ENCODE assay signal across 10 mouse cellular contexts in the genomic region with DNA sequence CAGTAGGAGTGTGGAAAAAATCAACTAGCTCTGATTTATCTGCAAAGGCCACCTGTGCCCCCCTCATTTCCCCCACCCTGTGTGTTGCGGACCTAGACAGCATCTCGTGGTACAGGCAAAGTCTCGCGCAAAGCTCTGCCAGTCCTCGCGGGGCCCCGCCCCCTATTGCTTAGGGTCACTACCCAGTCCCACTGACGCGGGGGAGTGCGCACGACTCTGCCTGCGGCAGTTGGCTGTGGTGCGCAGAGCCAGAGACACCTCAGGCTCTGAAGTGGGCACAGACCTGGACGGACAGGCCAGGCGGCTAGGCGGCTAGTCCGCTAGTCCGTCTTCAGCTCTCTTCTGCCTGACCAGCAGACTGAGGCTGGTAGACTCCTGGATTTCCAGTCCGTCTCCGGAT. TPM values are rescaled to one million over a fixed set of nuclear protein-coding genes. Genes with fewer than 3 reads are reported as not detected.
A peak's percentile ranks its signal among the peaks of the same experiment; 100 is the strongest.
DNase-seq lines count a peak whose midpoint lies in the region; ATAC-seq and TF ChIP-seq lines count a peak whose summit lies in the region.
"Had no signal": no experiment of that assay in that cellular context is flagged by ENCODE, and none has a peak within 500 bp of the region (broad histone marks: within the 10 kb centered on the region; RNA-seq: fewer than 3 reads in every experiment).

TSS of gene Pgr15l (plus strand) at position 228 of the 400 bp plus-strand sequence.

- no peak for ATAC-seq in heart, embryonic 16.5 days (replicated peaks; ENCODE audit: extremely low read depth, insufficient read depth, low FRiP score)
- peak; percentile 86 for ATAC-seq in hindbrain, postnatal 0 days
- no peak for ATAC-seq in neural tube, embryonic 15.5 days (ENCODE audit: low FRiP score)
- no peak for ATAC-seq in inflammation-experienced regulatory T-cells, adult 6 months
- ATAC-seq in liver, embryonic 11.5 days (replicated peaks; ENCODE audit: low FRiP score): no peak

- intact Hi-C loops in heart, adult 2 months (cut with DNase I): no loop called here

- no peaks in the 10 kb centered on the region for H3K9me3 ChIP-seq in heart, embryonic 16.5 days (replicated peaks; ENCODE audit: control insufficient read depth, low read length)
- no peaks in the 10 kb centered on the region for H3K9me3 ChIP-seq in hindbrain, postnatal 0 days (ENCODE audit: low read length)
- no peaks in the 10 kb centered on the region for H3K9me3 ChIP-seq in neural tube, embryonic 15.5 days (replicated peaks)
- H3K9me3 ChIP-seq in liver, embryonic 11.5 days (ENCODE audit: control insufficient read depth, low read length): no peaks in the 10 kb centered on the region
- H3K9me3 ChIP-seq: embryonic facial prominence, embryonic 15.5 days had no signal

- peak within 1 kb of the TSS; percentile 12; the same call in 1 of the 2 replicates for H3K4me3 ChIP-seq in heart, embryonic 16.5 days (ENCODE audit: low read length)
- H3K4me3 ChIP-seq in heart, adult 2 months: no peak within 1 kb of the TSS
- H3K4me3 ChIP-seq in hindbrain, postnatal 0 days (ENCODE audit: low read length): peak within 1 kb of the TSS; percentile 29
- H3K4me3 ChIP-seq in neural tube, embryonic 15.5 days (replicated peaks): peak within 1 kb of the TSS; percentile 21
- H3K4me3 ChIP-seq in liver, embryonic 11.5 days (ENCODE audit: low read depth, low read length): no peak within 1 kb of the TSS
- H3K4me3 ChIP-seq: embryonic facial prominence, embryonic 15.5 days had no signal

- no peak for TF ChIP-seq POLR2A in heart, adult 2 months (IDR thresholded peaks at IDR 0.05; ENCODE audit: insufficient read depth, low read depth, low read length)

- H3K79me2 ChIP-seq in heart, adult 2 months (replicated peaks; ENCODE audit: control insufficient read depth, insufficient read depth, low read length): no peaks in the 10 kb centered on the region

- H3K4me2 ChIP-seq in heart, embryonic 16.5 days (ENCODE audit: low read depth, low read length): peak within 1 kb of the TSS; percentile 41
- H3K4me2 ChIP-seq in hindbrain, postnatal 0 days (ENCODE audit: low read depth, low read length): peak within 1 kb of the TSS; percentile 52
- H3K4me2 ChIP-seq in neural tube, embryonic 15.5 days: peak within 1 kb of the TSS; percentile 50
- no peak within 1 kb of the TSS for H3K4me2 ChIP-seq in liver, embryonic 11.5 days
- H3K4me2 ChIP-seq: embryonic facial prominence, embryonic 15.5 days had no signal

- H3K4me1 ChIP-seq in heart, embryonic 16.5 days (ENCODE audit: control insufficient read depth, insufficient read depth, low read length): no peaks in the 10 kb centered on the region
- no peaks in the 10 kb centered on the region for H3K4me1 ChIP-seq in heart, adult 2 months (ENCODE audit: control insufficient read depth, insufficient read depth, low read length)
- H3K4me1 ChIP-seq in hindbrain, postnatal 0 days (ENCODE audit: insufficient read depth, low read length): no peaks in the 10 kb centered on the region
- no peaks in the 10 kb centered on the region for H3K4me1 ChIP-seq in neural tube, embryonic 15.5 days
- no peaks in the 10 kb centered on the region for H3K4me1 ChIP-seq in liver, embryonic 11.5 days (replicated peaks; ENCODE audit: control insufficient read depth, insufficient read depth, low read length)
- H3K4me1 ChIP-seq: embryonic facial prominence, embryonic 15.5 days had no signal

- 18% methylated on average over 20 of the region's 20 CpGs for WGBS in heart, embryonic 16.5 days
- WGBS in heart, adult 2 months: 24% methylated on average over 17 of the region's 20 CpGs
- WGBS in hindbrain, postnatal 0 days: 30% methylated on average over 20 of the region's 20 CpGs
- WGBS in neural tube, embryonic 15.5 days: 26% methylated on average over 20 of the region's 20 CpGs
- 22% methylated on average over 20 of the region's 20 CpGs for WGBS in liver, embryonic 11.5 days

- no peak within 1 kb of the TSS for H3K27ac ChIP-seq in heart, embryonic 16.5 days (ENCODE audit: low read length)
- no peak within 1 kb of the TSS for H3K27ac ChIP-seq in heart, adult 2 months
- no peak within 1 kb of the TSS for H3K27ac ChIP-seq in hindbrain, postnatal 0 days
- no peak within 1 kb of the TSS for H3K27ac ChIP-seq in neural tube, embryonic 15.5 days (replicated peaks)
- H3K27ac ChIP-seq in liver, embryonic 11.5 days (ENCODE audit: low read depth, low read length): no peak within 1 kb of the TSS
- H3K27ac ChIP-seq: embryonic facial prominence, embryonic 15.5 days; macrophage had no signal

- no peaks in the 10 kb centered on the region for H3K36me3 ChIP-seq in heart, embryonic 16.5 days (ENCODE audit: control insufficient read depth, insufficient read depth)
- no peaks in the 10 kb centered on the region for H3K36me3 ChIP-seq in heart, adult 2 months (ENCODE audit: control insufficient read depth, insufficient read depth, low read length)
- no peaks in the 10 kb centered on the region for H3K36me3 ChIP-seq in hindbrain, postnatal 0 days (ENCODE audit: insufficient read depth, low read length)
- no peaks in the 10 kb centered on the region for H3K36me3 ChIP-seq in neural tube, embryonic 15.5 days
- no peaks in the 10 kb centered on the region for H3K36me3 ChIP-seq in liver, embryonic 11.5 days (ENCODE audit: control insufficient read depth, insufficient read depth, low read length)
- H3K36me3 ChIP-seq: embryonic facial prominence, embryonic 15.5 days had no signal

- no peak within 1 kb of the TSS for H3K9ac ChIP-seq in heart, embryonic 16.5 days (ENCODE audit: low read length)
- no peak within 1 kb of the TSS for H3K9ac ChIP-seq in heart, adult 2 months (ENCODE audit: low read depth, low read length)
- H3K9ac ChIP-seq in hindbrain, postnatal 0 days (replicated peaks; ENCODE audit: low read length): no peak within 1 kb of the TSS
- H3K9ac ChIP-seq in neural tube, embryonic 15.5 days (replicated peaks): no peak within 1 kb of the TSS
- H3K9ac ChIP-seq in liver, embryonic 11.5 days (ENCODE audit: low read depth, low read length): no peak within 1 kb of the TSS
- H3K9ac ChIP-seq: embryonic facial prominence, embryonic 15.5 days had no signal

- TF ChIP-seq CTCF in heart, adult 2 months (IDR thresholded peaks at IDR 0.05): no peak
- no peak for TF ChIP-seq CTCF in hindbrain, postnatal 0 days (IDR thresholded peaks at IDR 0.05; ENCODE audit: low read depth)

- no peak for DNase-seq in heart, adult 2 months
- DNase-seq in embryo, embryonic 9.5 days (ENCODE audit: extremely low spot score): peak; percentile 1
- DNase-seq in hindbrain, postnatal 0 days (ENCODE audit: low spot score): peak; percentile 26
- no peak for DNase-seq in layer of hippocampus, adult 9-10 months (ENCODE audit: low spot score)
- DNase-seq in liver, embryonic 11.5 days (ENCODE audit: low spot score): no peak

- peaks cover 3% of the 10 kb centered on the region for H3K27me3 ChIP-seq in heart, embryonic 16.5 days (ENCODE audit: control insufficient read depth, insufficient read depth, low read length)
- no peaks in the 10 kb centered on the region for H3K27me3 ChIP-seq in heart, adult 2 months (ENCODE audit: control insufficient read depth, insufficient read depth, low read length)
- H3K27me3 ChIP-seq in hindbrain, postnatal 0 days (ENCODE audit: insufficient read depth, low read length): 0 out of 2 replicates have a peak, but pooled peaks cover 8% of the 10 kb centered on the region
- 0 out of 2 replicates have a peak, but pooled peaks cover 2% of the 10 kb centered on the region for H3K27me3 ChIP-seq in neural tube, embryonic 15.5 days (replicated peaks)
- peaks cover 4% of the 10 kb centered on the region; the same call in 1 of the 2 replicates for H3K27me3 ChIP-seq in liver, embryonic 11.5 days (replicated peaks; ENCODE audit: control insufficient read depth, insufficient read depth, low read length)

- TF ChIP-seq EP300 in heart, adult 2 months (IDR thresholded peaks at IDR 0.05; ENCODE audit: insufficient read depth, low read depth, low read length): no peak

RNA-seq across cellular contexts. Expression of gene Pgr15l, which starts in this region (rescaled TPM):
- not detected in 2 replicates for polyA plus RNA-seq in heart, embryonic 16.5 days (2015; fragmentation: Nextera tagmentation; extraction: Ambion mirVana)
- total RNA-seq in heart, adult 2 months (2021): not detected
- polyA plus RNA-seq in heart, adult 2 months (2012; rRNA removed): not detected in 2 replicates
- 1.4 and 1.5 TPM in 2 replicates for total RNA-seq in hindbrain, postnatal 0 days (2014; rRNA removed)
- polyA plus RNA-seq in hindbrain, postnatal 0 days (2015; fragmentation: Nextera tagmentation; extraction: Ambion mirVana): 0.61 and 0.86 TPM in 2 replicates
- 0.04 and 0.09 TPM in 2 replicates for polyA plus RNA-seq in neural tube, embryonic 15.5 days (2015; fragmentation: Nextera tagmentation; extraction: Ambion mirVana)
- polyA plus RNA-seq in inflammation-experienced regulatory T-cells, adult 6 months (2017; shearing (Covaris generic)): not detected
- not detected in 2 replicates for polyA plus RNA-seq in liver, embryonic 11.5 days (2014; fragmentation: Nextera tagmentation; extraction: Ambion mirVana)
- polyA plus RNA-seq: embryonic facial prominence, embryonic 15.5 days; macrophage had no signal

Comparison
In these comparisons a context has a peak if more than half of its experiments do, and no peak if none do; other contexts are left out.
1. H3K4me3 ChIP-seq: peak in heart, embryonic 16.5 days (single experiment), hindbrain, postnatal 0 days (single experiment) and neural tube, embryonic 15.5 days (single experiment); none in heart, adult 2 months (single experiment) and liver, embryonic 11.5 days (single experiment).
2. DNase-seq: peak in embryo, embryonic 9.5 days (single experiment) and hindbrain, postnatal 0 days (single experiment); none in heart, adult 2 months (0 of 2), layer of hippocampus, adult 9-10 months (single experiment) and liver, embryonic 11.5 days (single experiment).